Mouse (Mus musculus): ENCODE data around the gene Trmt2b. TPM values are rescaled to one million over a fixed set of nuclear protein-coding genes. Genes with fewer than 3 reads are reported as not detected.
"Not testable (repeated sequence)": the region's sequence is repeated elsewhere in the genome, so short reads cannot be mapped to it uniquely, and the experiment has no call there.

The Trmt2b gene
- total RNA-seq, 1 experiment from 2014 or later, result 39.3 TPM

- DNase-seq, result no peak
Observed at GRCm38 (mm10) chrX:134220618-134221017, 56.2 kb downstream of the Trmt2b start.

- no peak for DNase-seq
Observed at GRCm38 (mm10) chrX:134218161-134218560, 58.6 kb downstream of the Trmt2b start.

- DNase-seq, result no peak
Observed at GRCm38 (mm10) chrX:134211151-134211642, 65.6 kb downstream of the Trmt2b start.

- DNase-seq, result no peak
Observed at GRCm38 (mm10) chrX:134208491-134208890, 68.3 kb downstream of the Trmt2b start.

GRCm38 (mm10) chrX:134187201-134187600 lies 89.6 kb downstream of the Trmt2b start, which contains the start of gene Arl13a:
TSS of gene Arl13a (plus strand) at chrX:134187501.
- DNase-seq, result not testable (repeated sequence)

- DNase-seq, result no peak
Observed at GRCm38 (mm10) chrX:134174699-134175098, 102.1 kb downstream of the Trmt2b start.

Other genes starting within 250 kb of the Trmt2b start
- 32.5 and 46.5 TPM in 2 replicates for gene Cstf2, start 217.8 kb downstream of the Trmt2b start, total RNA-seq (2021)
- 1.7 and 2.1 TPM in 2 replicates for gene Xkrx, start 114.9 kb downstream of the Trmt2b start, total RNA-seq (2021)
- gene Arl13a, start 89.5 kb downstream of the Trmt2b start, total RNA-seq (2021), result not detected in 2 replicates
- 0.79 TPM in 1 of 2 replicates, not detected in the other for gene Nox1, start 55.0 kb downstream of the Trmt2b start, total RNA-seq (2021)
- 216 and 250 TPM in 2 replicates for gene Tmem35a, start 18.2 kb upstream of the Trmt2b start, total RNA-seq (2021)
- gene Cenpi, start 31.1 kb upstream of the Trmt2b start, total RNA-seq (2021), result 3.1 and 5.5 TPM in 2 replicates
- 0.19 and 0.49 TPM in 2 replicates for gene Drp2, start 127.6 kb upstream of the Trmt2b start, total RNA-seq (2021)
- not detected in 2 replicates for gene Taf7l, start 199.5 kb upstream of the Trmt2b start, total RNA-seq (2021)

Measured in adrenal gland, postnatal 25 days (tissue).